Mouse (Mus musculus) CD4-positive, CD25-positive, alpha-beta regulatory T cell, adult 4 months (primary cell): ENCODE measurements around the gene Nav2. TPM values are rescaled to one million over a fixed set of nuclear protein-coding genes. Genes with fewer than 3 reads are reported as not detected.

ENCODE experiments used
- ATAC-seq: one replicate; pipeline ENCODE4 v1.8.0; 2017
- polyA plus RNA-seq, 2 experiments: library from polyadenylated mRNA; unstranded; fragments of 100-300 nt; shearing (Covaris generic); gene quantifications; one replicate each; pipeline ENCODE4 v1.2.1; 2017

Nav2 gene
- polyA plus RNA-seq, 2 experiments from 2014 or later, result 30.6 to 45.1 TPM

- ATAC-seq, result no peak
These were observed 195.9 kb downstream of the Nav2 start for GRCm38 (mm10) chr7:49104376-49104775.

- no peak for ATAC-seq
These were observed 196.3 kb downstream of the Nav2 start for GRCm38 (mm10) chr7:49104793-49105192.

GRCm38 (mm10) chr7:49105501-49105900 is 197.0 kb downstream of the Nav2 start:
- ATAC-seq, result no peak

GRCm38 (mm10) chr7:49108076-49108475 is 199.6 kb downstream of the Nav2 start:
- no peak for ATAC-seq

- ATAC-seq, result no peak
These were observed 210.5 kb downstream of the Nav2 start for GRCm38 (mm10) chr7:49119016-49119415.

- no peak for ATAC-seq
These were observed 211.4 kb downstream of the Nav2 start for GRCm38 (mm10) chr7:49119794-49120487.

- no peak for ATAC-seq
These were observed 212.0 kb downstream of the Nav2 start for GRCm38 (mm10) chr7:49120488-49120864.

- ATAC-seq, result peak; percentile 65
These were observed 212.6 kb downstream of the Nav2 start for GRCm38 (mm10) chr7:49120935-49121691.

- ATAC-seq, result no peak
These were observed 214.0 kb downstream of the Nav2 start for GRCm38 (mm10) chr7:49122498-49122897.

- ATAC-seq, result no peak
These were observed 217.0 kb downstream of the Nav2 start for GRCm38 (mm10) chr7:49125545-49125944.

- ATAC-seq, result no peak
These were observed 219.7 kb downstream of the Nav2 start for GRCm38 (mm10) chr7:49128224-49128623.

GRCm38 (mm10) chr7:49132851-49133351 is 224.4 kb downstream of the Nav2 start:
- ATAC-seq, result peak; percentile 81

GRCm38 (mm10) chr7:49134396-49134795 is 225.9 kb downstream of the Nav2 start:
- ATAC-seq, result no peak

- no peak for ATAC-seq
These were observed 231.2 kb downstream of the Nav2 start for GRCm38 (mm10) chr7:49139762-49140161.

- no peak for ATAC-seq
These were observed 235.4 kb downstream of the Nav2 start for GRCm38 (mm10) chr7:49143966-49144365.

- no peak for ATAC-seq
These were observed 237.5 kb downstream of the Nav2 start for GRCm38 (mm10) chr7:49145749-49146670.

GRCm38 (mm10) chr7:49152297-49152696 is 243.8 kb downstream of the Nav2 start:
- ATAC-seq, result no peak

GRCm38 (mm10) chr7:49152713-49153112 is 244.2 kb downstream of the Nav2 start:
- ATAC-seq, result no peak

GRCm38 (mm10) chr7:49158641-49159381 is 250.3 kb downstream of the Nav2 start:
- no peak for ATAC-seq

- no peak for ATAC-seq
These were observed 251.4 kb downstream of the Nav2 start for GRCm38 (mm10) chr7:49159646-49160555.

- no peak for ATAC-seq
These were observed 253.6 kb downstream of the Nav2 start for GRCm38 (mm10) chr7:49162079-49162478.
